Mouse (Mus musculus) kidney, adult 11 months (tissue): ENCODE data around the gene Smyd3.

Source experiments
- DNase-seq: peaks from one replicate; pipeline ENCODE4 v3.0.0; 2022

Gene Smyd3

GRCm38 (mm10) chr1:179516941-179517712 lies 714 bp downstream of the Smyd3 start:
- peak; percentile 13 for DNase-seq

GRCm38 (mm10) chr1:179511895-179512294 lies 5.9 kb downstream of the Smyd3 start:
- DNase-seq, result no peak

GRCm38 (mm10) chr1:179510546-179511340 lies 7.1 kb downstream of the Smyd3 start:
- DNase-seq, result no peak

- DNase-seq, result no peak
Observed at GRCm38 (mm10) chr1:179506530-179507315, 11.1 kb downstream of the Smyd3 start.

- DNase-seq, result no peak
Observed at GRCm38 (mm10) chr1:179502565-179502964, 15.3 kb downstream of the Smyd3 start.

- no peak for DNase-seq
Observed at GRCm38 (mm10) chr1:179499257-179499656, 18.6 kb downstream of the Smyd3 start.

GRCm38 (mm10) chr1:179492908-179493307 lies 24.9 kb downstream of the Smyd3 start:
- no peak for DNase-seq

GRCm38 (mm10) chr1:179488520-179488919 lies 29.3 kb downstream of the Smyd3 start:
- DNase-seq, result no peak

- no peak for DNase-seq
Observed at GRCm38 (mm10) chr1:179487990-179488389, 29.9 kb downstream of the Smyd3 start.

GRCm38 (mm10) chr1:179487238-179487637 lies 30.6 kb downstream of the Smyd3 start:
- DNase-seq, result no peak

GRCm38 (mm10) chr1:179485784-179486540 lies 31.9 kb downstream of the Smyd3 start:
- no peak for DNase-seq

- no peak for DNase-seq
Observed at GRCm38 (mm10) chr1:179480862-179481261, 37.0 kb downstream of the Smyd3 start.

GRCm38 (mm10) chr1:179477157-179477902 lies 40.5 kb downstream of the Smyd3 start:
- peak; percentile 37 for DNase-seq

GRCm38 (mm10) chr1:179476461-179477156 lies 41.2 kb downstream of the Smyd3 start:
- DNase-seq, result peak; percentile 7

GRCm38 (mm10) chr1:179474776-179475175 lies 43.1 kb downstream of the Smyd3 start:
- no peak for DNase-seq

- DNase-seq, result no peak
Observed at GRCm38 (mm10) chr1:179473920-179474643, 43.8 kb downstream of the Smyd3 start.

- DNase-seq, result no peak
Observed at GRCm38 (mm10) chr1:179467970-179468369, 49.9 kb downstream of the Smyd3 start.

GRCm38 (mm10) chr1:179462376-179462775 lies 55.5 kb downstream of the Smyd3 start:
- no peak for DNase-seq

GRCm38 (mm10) chr1:179461019-179461814 lies 56.6 kb downstream of the Smyd3 start:
- DNase-seq, result no peak

GRCm38 (mm10) chr1:179458987-179459368 lies 58.9 kb downstream of the Smyd3 start:
- peak; percentile 7 for DNase-seq
